Mouse (Mus musculus): Measurements from ENCODE around the gene Plekha1.

The Plekha1 gene

GRCm38 (mm10) chr7:130930401-130930800, 64.8 kb downstream of the Plekha1 start:
- DNase-seq = no peak

GRCm38 (mm10) chr7:130932921-130933320, 67.4 kb downstream of the Plekha1 start:
- DNase-seq = no peak

DNA sequence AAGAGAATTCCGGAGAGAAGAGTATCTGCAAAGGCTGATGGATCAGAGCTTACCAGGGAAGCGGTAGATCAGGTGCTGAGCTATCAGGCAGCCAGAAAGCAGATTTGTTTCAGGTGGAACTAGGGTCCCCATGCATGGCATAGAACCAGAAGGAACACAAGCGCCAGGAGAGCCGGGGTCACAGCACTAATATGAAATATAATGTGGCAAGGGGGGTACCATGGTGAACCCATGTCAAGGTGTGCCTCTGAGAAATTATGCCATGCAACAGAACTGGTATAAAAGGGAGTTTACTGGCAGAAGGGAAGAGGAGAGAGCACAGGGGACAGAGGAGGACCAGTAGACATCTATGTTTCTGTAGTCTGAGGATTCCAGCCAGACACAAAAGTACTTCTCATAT, 69.1 kb downstream of the Plekha1 start:
- no peak for DNase-seq

GRCm38 (mm10) chr7:130935421-130935792, 69.9 kb downstream of the Plekha1 start:
- DNase-seq = no peak

- peak; percentile 35 for DNase-seq
Observed at GRCm38 (mm10) chr7:130935793-130936471, 70.4 kb downstream of the Plekha1 start, which contains the start of gene Htra1. TSS of gene Htra1 (plus strand) at chr7:130936111.

DNA sequence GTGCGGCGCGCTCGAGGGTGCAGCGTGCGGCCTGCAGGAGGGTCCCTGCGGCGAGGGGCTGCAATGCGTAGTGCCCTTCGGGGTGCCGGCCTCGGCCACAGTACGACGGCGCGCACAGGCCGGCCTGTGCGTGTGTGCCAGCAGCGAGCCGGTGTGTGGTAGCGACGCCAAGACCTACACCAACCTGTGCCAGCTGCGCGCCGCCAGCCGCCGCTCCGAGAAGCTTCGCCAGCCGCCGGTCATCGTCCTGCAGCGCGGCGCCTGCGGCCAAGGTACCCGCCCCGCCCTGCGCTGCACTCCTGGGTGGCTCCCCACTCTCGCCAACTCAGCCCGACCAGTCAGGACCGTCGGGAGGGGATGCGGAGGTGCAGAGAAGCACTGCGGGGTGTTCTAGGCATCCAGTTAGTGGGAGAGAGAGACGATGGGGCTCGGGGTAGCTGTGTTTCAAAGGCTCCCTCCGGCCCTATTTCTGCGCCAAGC, 71.0 kb downstream of the Plekha1 start:
- no peak for DNase-seq

- no peak for DNase-seq
Observed at GRCm38 (mm10) chr7:130937266-130937841, 71.8 kb downstream of the Plekha1 start.

- DNase-seq = no peak
Observed at GRCm38 (mm10) chr7:130938005-130938404, 72.4 kb downstream of the Plekha1 start.

GRCm38 (mm10) chr7:130938896-130939295, 73.3 kb downstream of the Plekha1 start:
- no peak for DNase-seq

DNA sequence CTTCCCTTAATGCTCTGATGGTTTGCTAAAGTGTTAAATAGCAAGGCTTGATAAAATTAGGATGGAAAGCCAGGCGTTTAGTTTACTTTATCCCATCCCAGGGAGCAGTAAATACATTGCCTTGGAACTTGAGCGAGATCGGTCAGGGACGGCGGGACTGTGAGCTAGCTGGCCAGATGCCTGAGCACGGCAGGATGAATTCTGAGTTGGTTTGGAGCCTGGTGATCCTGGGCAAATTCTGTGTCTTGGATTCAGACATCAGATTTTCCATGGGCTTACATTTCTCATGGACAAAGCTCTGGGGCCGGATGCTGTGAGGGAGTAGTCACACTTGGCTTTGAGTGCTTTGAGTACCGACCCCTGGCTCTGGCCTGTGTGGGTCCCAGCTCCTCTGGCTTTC, 75.2 kb downstream of the Plekha1 start:
- no peak for DNase-seq

- DNase-seq = no peak
Observed at GRCm38 (mm10) chr7:130943280-130943895, 77.8 kb downstream of the Plekha1 start.

GRCm38 (mm10) chr7:130944766-130945475, 79.4 kb downstream of the Plekha1 start:
- no peak for DNase-seq

DNA sequence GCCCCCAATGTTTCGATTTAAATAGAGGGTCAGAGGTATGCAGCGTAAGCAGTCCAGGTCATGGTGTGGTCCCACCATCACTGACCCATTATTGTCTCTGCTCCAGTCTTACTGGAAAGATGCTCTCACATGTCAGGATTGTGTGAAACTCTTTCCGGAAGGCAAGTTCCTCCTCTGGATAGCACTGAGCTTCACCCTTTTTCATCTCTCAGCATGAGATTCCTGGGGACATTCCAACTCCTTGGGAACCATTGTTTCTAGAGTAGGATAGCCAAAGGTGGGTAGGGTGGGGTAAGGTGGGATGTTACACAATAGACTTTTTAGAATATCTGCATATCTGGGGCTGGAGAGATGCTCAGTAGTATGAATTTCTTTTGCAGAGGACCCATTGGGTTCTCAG, 80.2 kb downstream of the Plekha1 start:
- no peak for DNase-seq

GRCm38 (mm10) chr7:130946303-130946702, 80.7 kb downstream of the Plekha1 start:
- no peak for DNase-seq

- DNase-seq = no peak
Observed at GRCm38 (mm10) chr7:130948563-130949208, 83.1 kb downstream of the Plekha1 start.

GRCm38 (mm10) chr7:130949331-130949751, 83.8 kb downstream of the Plekha1 start:
- DNase-seq = peak; percentile 45

DNA sequence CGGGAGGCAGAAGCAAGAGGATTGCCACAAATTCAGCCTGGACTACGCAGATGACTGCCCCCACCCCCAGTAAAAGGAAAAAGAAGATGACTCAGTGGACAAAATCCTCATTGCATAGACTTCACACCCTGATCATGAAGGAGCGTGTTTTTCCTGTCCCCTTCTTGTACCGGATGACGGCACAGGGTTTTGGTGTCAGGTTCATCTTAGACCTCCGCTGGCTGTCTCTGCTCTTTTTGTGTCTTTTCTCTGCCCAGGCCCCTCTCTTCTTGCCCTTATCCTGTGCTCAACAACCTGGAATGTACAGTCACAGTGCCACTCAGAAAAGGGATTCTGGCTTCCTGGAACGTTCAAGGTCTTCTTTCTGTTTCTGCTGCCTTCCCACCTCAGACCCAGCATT, 84.9 kb downstream of the Plekha1 start:
- DNase-seq = no peak

GRCm38 (mm10) chr7:130951004-130951403, 85.4 kb downstream of the Plekha1 start:
- DNase-seq = no peak

DNA sequence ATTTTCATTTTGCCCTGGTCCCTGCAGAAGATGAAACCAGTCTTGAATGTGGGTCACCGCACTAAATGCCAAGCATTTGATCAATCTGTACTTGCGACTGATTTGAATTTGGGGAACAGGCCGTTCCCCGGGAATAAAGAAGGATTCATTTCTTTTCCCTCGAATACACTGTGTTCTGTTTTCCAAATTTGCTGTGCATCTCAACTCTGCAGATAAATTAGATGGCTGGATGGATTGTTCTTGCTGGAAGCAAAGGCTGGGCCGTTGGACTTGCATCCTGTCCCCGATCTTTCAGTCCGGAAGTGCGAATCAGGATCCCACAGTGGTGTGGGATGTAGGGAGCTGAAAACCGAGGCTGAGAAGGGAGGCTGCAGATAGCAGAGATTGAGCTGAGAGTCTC, 87.8 kb downstream of the Plekha1 start:
- no peak for DNase-seq

DNA sequence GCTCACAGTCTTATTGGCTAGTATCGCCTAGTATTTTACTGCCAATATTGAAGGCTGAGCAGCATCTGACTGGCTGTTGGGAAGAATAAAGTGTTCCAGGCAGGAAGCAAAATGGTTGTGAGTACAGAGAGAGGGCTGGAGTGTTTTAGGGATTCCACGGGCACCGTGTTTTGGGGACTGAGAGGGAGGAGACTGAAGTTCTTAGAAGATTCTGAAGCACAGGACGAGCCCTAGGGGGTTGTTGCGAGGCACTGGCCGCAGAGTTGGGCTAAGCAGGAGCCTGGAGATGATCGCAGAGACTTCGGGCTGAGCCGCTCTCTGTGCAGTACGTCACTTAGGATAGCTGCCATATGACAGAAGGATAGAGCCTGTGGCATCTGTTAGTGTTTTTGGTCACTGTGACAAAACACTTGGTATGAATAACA, 88.6 kb downstream of the Plekha1 start:
- peak; percentile 52 for DNase-seq

DNA sequence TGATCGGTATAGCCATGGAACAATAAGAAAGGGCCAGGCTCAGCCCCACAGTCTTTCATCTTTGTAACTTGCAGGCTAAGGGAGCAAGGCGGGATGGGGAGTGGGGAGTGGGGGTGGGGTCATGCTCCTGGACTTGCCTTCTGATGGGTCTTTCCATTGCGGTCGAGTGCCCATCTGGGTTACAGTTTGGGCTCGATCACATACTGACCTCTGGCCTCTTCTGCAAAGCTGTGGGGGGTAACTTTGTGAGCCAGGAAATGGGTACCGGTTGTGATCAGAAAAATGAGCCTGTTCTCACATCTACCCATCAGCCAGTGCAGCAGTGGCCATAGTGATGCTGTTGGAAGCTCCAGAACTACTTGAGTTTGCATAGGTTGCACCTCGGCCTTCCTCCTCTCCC, 93.0 kb downstream of the Plekha1 start:
- no peak for DNase-seq

DNA sequence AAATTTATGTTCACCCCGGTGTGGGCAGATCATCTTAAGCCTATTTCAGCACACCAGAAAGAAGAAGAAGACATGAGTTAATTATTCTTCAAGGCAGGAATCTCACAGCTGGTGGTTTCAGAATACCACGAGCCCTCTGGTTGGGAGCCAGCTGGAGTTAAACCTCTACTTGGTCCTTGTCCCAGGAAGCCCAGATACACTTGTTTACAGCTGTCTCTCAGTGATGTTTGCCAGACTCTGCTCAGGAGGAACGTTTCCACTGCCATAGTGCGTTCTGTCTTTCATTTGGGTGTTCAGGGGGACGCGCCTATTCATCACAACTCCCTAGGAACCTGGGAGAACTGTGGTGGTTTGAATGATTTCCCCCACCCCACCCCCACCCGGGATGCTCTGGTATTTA, 94.3 kb downstream of the Plekha1 start:
- no peak for DNase-seq

DNA sequence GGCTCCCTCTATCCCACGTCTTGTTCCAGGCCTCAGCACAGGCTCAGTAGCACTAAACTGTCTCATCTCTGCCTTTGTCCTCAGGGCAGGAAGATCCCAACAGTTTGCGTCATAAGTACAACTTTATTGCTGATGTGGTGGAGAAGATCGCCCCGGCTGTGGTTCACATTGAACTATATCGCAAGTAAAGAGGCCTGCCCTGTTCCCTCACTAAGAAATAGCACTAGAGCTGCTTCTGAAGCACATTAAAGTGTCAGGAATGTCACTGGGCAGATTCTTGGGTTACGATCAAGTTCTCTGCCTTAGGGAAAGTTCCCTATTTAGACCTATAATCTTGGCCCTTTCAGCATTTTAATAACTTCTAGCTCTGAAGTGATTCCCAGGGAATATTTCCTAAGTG, 95.9 kb downstream of the Plekha1 start:
- DNase-seq = no peak
